Mouse (Mus musculus): ENCODE measurements around the gene S100b. TPM values are rescaled to one million over a fixed set of nuclear protein-coding genes. Genes with fewer than 3 reads are reported as not detected.

S100b gene
- polyA plus RNA-seq, 1 experiment = 0.35 TPM

GRCm38 (mm10) chr10:76289052-76289451 lies 35.4 kb downstream of the S100b start:
- no peak for TF ChIP-seq CTCF (IDR thresholded peaks at IDR 0.05; ENCODE audit: borderline replicate concordance, insufficient read depth, low read length)
- no peak for TF ChIP-seq POLR2A (IDR thresholded peaks at IDR 0.05; ENCODE audit: low read depth, low read length)
- Histone ChIP-seq H3K4me1 (ENCODE audit: control insufficient read depth, insufficient read depth, low read length) (no peaks in the 10 kb centered on the region), H3K4me3 (ENCODE audit: insufficient read depth, low read length) (no peak overlapping the region), H3K27ac (ENCODE audit: insufficient read depth, low read length) (no peak overlapping the region)

- Histone ChIP-seq H3K4me1 (ENCODE audit: control insufficient read depth, insufficient read depth, low read length) (no peaks in the 10 kb centered on the region), H3K4me3 (ENCODE audit: insufficient read depth, low read length) (no peak overlapping the region), H3K27ac (ENCODE audit: insufficient read depth, low read length) (no peak overlapping the region)
- TF ChIP-seq CTCF (IDR thresholded peaks at IDR 0.05; ENCODE audit: borderline replicate concordance, insufficient read depth, low read length) = no peak
Measured at GRCm38 (mm10) chr10:76289936-76290671, 36.5 kb downstream of the S100b start.

GRCm38 (mm10) chr10:76293222-76293621 lies 39.6 kb downstream of the S100b start:
- TF ChIP-seq POLR2A (IDR thresholded peaks at IDR 0.05; ENCODE audit: low read depth, low read length) (no peak), CTCF (IDR thresholded peaks at IDR 0.05; ENCODE audit: borderline replicate concordance, insufficient read depth, low read length) (no peak)
- no peak overlapping the region for H3K27ac ChIP-seq (ENCODE audit: insufficient read depth, low read length)
- no peak overlapping the region for H3K4me3 ChIP-seq (ENCODE audit: insufficient read depth, low read length)
- H3K4me1 ChIP-seq (ENCODE audit: control insufficient read depth, insufficient read depth, low read length) = no peaks in the 10 kb centered on the region

- Histone ChIP-seq H3K27ac (ENCODE audit: insufficient read depth, low read length) (no peak overlapping the region), H3K4me1 (ENCODE audit: control insufficient read depth, insufficient read depth, low read length) (no peaks in the 10 kb centered on the region), H3K4me3 (ENCODE audit: insufficient read depth, low read length) (no peak overlapping the region)
- TF ChIP-seq POLR2A (IDR thresholded peaks at IDR 0.05; ENCODE audit: low read depth, low read length) = no peak
- TF ChIP-seq CTCF (IDR thresholded peaks at IDR 0.05; ENCODE audit: borderline replicate concordance, insufficient read depth, low read length) = no peak
Measured at GRCm38 (mm10) chr10:76300133-76300532, 46.5 kb downstream of the S100b start.

- 0 out of 2 replicates have a peak, but pooled peaks cover 3% of the 10 kb centered on the region for H3K4me1 ChIP-seq (ENCODE audit: control insufficient read depth, insufficient read depth, low read length)
- no peak overlapping the region for H3K27ac ChIP-seq (ENCODE audit: insufficient read depth, low read length)
- TF ChIP-seq CTCF (IDR thresholded peaks at IDR 0.05; ENCODE audit: borderline replicate concordance, insufficient read depth, low read length) (no peak), POLR2A (IDR thresholded peaks at IDR 0.05; ENCODE audit: low read depth, low read length) (no peak)
- H3K4me3 ChIP-seq (ENCODE audit: insufficient read depth, low read length) = no peak overlapping the region
Measured at GRCm38 (mm10) chr10:76306738-76307137, 53.1 kb downstream of the S100b start.

Other genes starting within 250 kb of the S100b start
- gene Zfp280b, start 221.2 kb upstream of the S100b start, polyA plus RNA-seq (2011; ENCODE audit: insufficient read length, low read depth, missing spikeins) = 13.4 and 13.8 TPM in 2 replicates
- not detected in 2 replicates for gene Slc5a4b, start 142.9 kb upstream of the S100b start, polyA plus RNA-seq (2011; ENCODE audit: insufficient read length, low read depth, missing spikeins)
- gene Slc5a4a, start 106.4 kb upstream of the S100b start, polyA plus RNA-seq (2011; ENCODE audit: insufficient read length, low read depth, missing spikeins) = not detected in 2 replicates
- 32.2 and 33.9 TPM in 2 replicates for gene Prmt2, start 16.0 kb upstream of the S100b start, polyA plus RNA-seq (2011; ENCODE audit: insufficient read length, low read depth, missing spikeins)
- 28.2 and 30.9 TPM in 2 replicates for gene Dip2a, start 91.4 kb downstream of the S100b start, polyA plus RNA-seq (2011; ENCODE audit: insufficient read length, low read depth, missing spikeins)
- gene AC141477.1, start 186.6 kb downstream of the S100b start, polyA plus RNA-seq (2011; ENCODE audit: insufficient read length, low read depth, missing spikeins) = 10.1 and 16.2 TPM in 2 replicates
- 13.0 and 15.5 TPM in 2 replicates for gene Pcnt, start 188.9 kb downstream of the S100b start, polyA plus RNA-seq (2011; ENCODE audit: insufficient read length, low read depth, missing spikeins)
- gene 2610028H24Rik, start 195.2 kb downstream of the S100b start, polyA plus RNA-seq (2011; ENCODE audit: insufficient read length, low read depth, missing spikeins) = not detected in 2 replicates
- gene Mcm3ap, start 215.1 kb downstream of the S100b start, polyA plus RNA-seq (2011; ENCODE audit: insufficient read length, low read depth, missing spikeins) = 35.0 and 35.4 TPM in 2 replicates
- gene Ybey, start 215.3 kb downstream of the S100b start, polyA plus RNA-seq (2011; ENCODE audit: insufficient read length, low read depth, missing spikeins) = 1.9 and 2.4 TPM in 2 replicates

All from embryonic fibroblast, embryonic 13.5 days (primary cell).